Mouse (Mus musculus) limb, embryonic 15.5 days (tissue): ENCODE data around the gene Gstm1. TPM values are rescaled to one million over a fixed set of nuclear protein-coding genes. Genes with fewer than 3 reads are reported as not detected.
A peak's percentile ranks its signal among the peaks of the same experiment; 100 is the strongest.
"Not testable (repeated sequence)": the region's sequence is repeated elsewhere in the genome, so short reads cannot be mapped to it uniquely, and the experiment has no call there.

ENCODE experiments used
- ATAC-seq: fragments of 200-750 bp; cut with Nextera tagmentation; 2 replicates; pipeline ENCODE4 v1.8.0; 2017; ENCODE audit warnings: low read depth, moderate TSS enrichment; ENCODE audit not compliant: insufficient number of reproducible peaks, low FRiP score, low TSS enrichment
- H3K27ac ChIP-seq: fragments of 300-500 bp; sonication (generic); 2 replicates; pipeline ENCODE4 v1.5.1; 2015; ENCODE audit warnings: moderate library complexity, mild to moderate bottlenecking, inconsistent platforms
- H3K27me3 ChIP-seq: fragments of 300-500 bp; sonication (generic); 2 replicates; pipeline ENCODE4 v1.6.1; 2015; ENCODE audit warnings: inconsistent platforms
- H3K36me3 ChIP-seq: fragments of 300-500 bp; sonication (generic); 2 replicates; pipeline ENCODE4 v1.6.1; 2015; ENCODE audit warnings: inconsistent platforms
- H3K4me1 ChIP-seq: fragments of 300-500 bp; sonication (generic); 2 replicates; pipeline ENCODE4 v1.6.1; 2015; ENCODE audit warnings: inconsistent platforms
- H3K4me2 ChIP-seq: fragments of 300-500 bp; sonication (generic); 2 replicates; pipeline ENCODE4 v1.6.1; 2015; ENCODE audit warnings: mild to moderate bottlenecking, inconsistent platforms
- H3K4me3 ChIP-seq: fragments of 300-500 bp; sonication (generic); 2 replicates; pipeline ENCODE4 v1.5.1; 2015; ENCODE audit warnings: mild to moderate bottlenecking, inconsistent platforms
- H3K9ac ChIP-seq: fragments of 300-500 bp; sonication (generic); 2 replicates; pipeline ENCODE4 v1.6.1; 2015; ENCODE audit warnings: inconsistent platforms
- H3K9me3 ChIP-seq: fragments of 300-500 bp; sonication (generic); 2 replicates; pipeline ENCODE4 v1.6.1; 2016; ENCODE audit warnings: inconsistent platforms
- WGBS: fragments of 180-500 bp; shearing (Covaris S2); methylation state at CpG from one replicate; pipeline ENCODE4 v1.1.7; 2015; 5-methylcytosine and 5-hydroxymethylcytosine counted together
- polyA plus RNA-seq: library from polyadenylated mRNA; unstranded; fragments of >200 nt; fragmentation: Nextera tagmentation; extraction: Ambion mirVana; gene quantifications from 2 replicates; pipeline ENCODE4 v1.2.1, GENCODE M21; 2015

Gene Gstm1
- polyA plus RNA-seq, 1 experiment from 2014 or later, result 56.1 TPM

DNA sequence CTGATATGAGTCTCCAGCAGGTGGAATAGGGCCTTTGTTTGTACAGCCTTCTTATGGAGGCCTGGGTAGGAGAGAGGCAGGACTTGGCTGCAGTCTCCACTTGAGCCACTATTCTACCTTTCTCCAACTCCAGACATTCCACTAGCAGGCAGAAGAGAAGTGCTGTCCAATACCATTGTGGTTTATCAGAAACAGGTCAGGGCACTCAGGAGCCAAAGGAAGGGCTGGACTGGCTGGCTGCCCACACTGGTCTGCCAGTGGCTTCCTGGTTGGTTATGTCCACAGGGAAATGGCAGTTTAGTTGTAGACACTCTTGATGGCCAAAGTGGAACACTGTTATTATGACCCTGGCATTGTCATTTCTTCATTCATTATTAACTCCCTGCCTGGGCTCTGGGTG is 14.3 kb upstream of the Gstm1 start:
- Histone ChIP-seq H3K4me2 (no peak overlapping the region), H3K27me3 (no peaks in the 10 kb centered on the region), H3K27ac (no peak overlapping the region), H3K36me3 (no peaks in the 10 kb centered on the region), H3K4me1 (no peaks in the 10 kb centered on the region), H3K9me3 (no peaks in the 10 kb centered on the region), H3K4me3 (no peak overlapping the region), H3K9ac (no peak overlapping the region)
- ATAC-seq, result no peak

DNA sequence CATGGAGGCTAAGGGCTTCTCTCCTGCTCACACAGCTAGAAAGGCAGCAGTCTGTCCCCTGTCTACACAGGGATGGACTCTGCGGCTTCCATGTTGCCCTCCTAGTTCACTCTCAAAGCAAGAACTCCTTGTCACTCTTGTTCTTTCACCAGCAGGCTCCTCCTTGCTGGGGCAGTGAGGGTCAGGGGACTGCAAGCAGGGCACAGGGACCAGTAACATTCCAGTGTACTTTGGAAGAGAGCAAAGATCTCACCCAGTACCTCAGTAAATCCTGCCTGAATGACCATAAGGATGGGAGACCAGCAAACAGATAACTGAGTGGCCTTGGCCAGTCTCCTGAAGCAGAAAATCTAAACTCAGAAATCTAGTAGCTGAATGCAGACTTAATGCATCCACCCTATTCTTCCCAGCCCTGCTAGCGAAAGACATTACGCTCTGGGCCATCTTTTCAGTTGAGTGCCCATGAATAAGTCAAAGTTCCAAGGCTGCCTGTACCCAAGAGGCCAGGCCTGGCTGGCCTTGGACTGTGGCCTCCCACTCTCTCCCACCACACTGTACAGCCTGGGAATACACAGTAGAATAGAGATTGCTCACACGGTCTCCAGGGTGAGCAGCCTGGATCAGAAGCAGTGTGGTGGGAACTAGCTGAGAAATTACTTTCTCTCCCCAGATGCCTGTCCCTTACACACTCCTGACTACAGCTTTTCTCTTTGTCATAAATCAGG is 11.0 kb upstream of the Gstm1 start:
- no peak overlapping the region for H3K9ac ChIP-seq
- no peaks in the 10 kb centered on the region for H3K36me3 ChIP-seq
- ATAC-seq, result no peak
- no peak overlapping the region for H3K4me3 ChIP-seq
- no peaks in the 10 kb centered on the region for H3K4me1 ChIP-seq
- H3K4me2 ChIP-seq, result no peak overlapping the region
- no peaks in the 10 kb centered on the region for H3K9me3 ChIP-seq
- 89% methylated on average over 4 of the region's 4 CpGs for WGBS
- no peak overlapping the region for H3K27ac ChIP-seq
- H3K27me3 ChIP-seq, result no peaks in the 10 kb centered on the region

DNA sequence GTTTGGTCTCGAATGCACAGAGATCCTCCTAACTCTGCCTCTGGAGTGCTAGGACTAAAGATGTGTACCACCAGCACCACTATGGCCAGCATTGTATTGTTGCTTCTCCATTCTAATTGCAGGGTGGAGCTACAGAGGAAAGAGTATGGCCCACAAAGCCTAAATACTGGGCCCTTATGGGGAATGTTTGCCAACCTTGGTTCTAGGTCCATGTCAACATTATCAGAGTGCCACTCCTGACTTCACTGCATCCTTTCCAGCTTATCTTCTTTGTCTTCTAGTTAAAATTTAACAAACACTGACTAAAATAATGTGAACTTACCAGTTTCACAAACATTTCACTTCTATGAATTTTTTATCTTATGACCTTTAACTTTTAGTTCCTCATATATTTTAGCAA is 8.8 kb upstream of the Gstm1 start:
- Histone ChIP-seq H3K4me2 (no peak overlapping the region), H3K9ac (no peak overlapping the region), H3K4me3 (no peak overlapping the region), H3K4me1 (no peaks in the 10 kb centered on the region), H3K27me3 (no peaks in the 10 kb centered on the region), H3K9me3 (no peaks in the 10 kb centered on the region), H3K27ac (no peak overlapping the region), H3K36me3 (no peaks in the 10 kb centered on the region)
- ATAC-seq, result no peak
- 85% methylated on average over 1 of the region's 1 CpGs for WGBS

DNA sequence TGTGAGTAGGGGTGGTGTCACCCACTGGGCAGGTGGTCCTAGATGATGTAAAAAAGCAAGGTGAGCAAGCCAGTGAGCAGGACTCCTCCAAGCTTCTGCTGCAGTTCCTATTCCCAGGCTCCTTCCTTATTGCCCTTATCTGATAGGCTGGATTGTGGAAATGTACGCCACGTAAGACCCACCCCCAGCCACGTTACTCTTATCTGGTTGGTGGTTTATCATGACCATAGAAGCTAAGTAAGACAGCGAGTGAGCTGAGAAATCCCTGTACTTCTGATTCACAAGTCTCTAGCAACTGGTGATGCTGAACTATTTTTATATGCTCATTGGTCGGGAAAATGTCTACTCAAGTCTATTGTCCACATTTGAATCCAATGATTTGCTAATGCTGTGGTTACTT is 8.3 kb upstream of the Gstm1 start:
- Histone ChIP-seq H3K36me3 (no peaks in the 10 kb centered on the region), H3K4me1 (no peaks in the 10 kb centered on the region), H3K4me2 (no peak overlapping the region), H3K9me3 (no peaks in the 10 kb centered on the region), H3K27ac (no peak overlapping the region), H3K4me3 (no peak overlapping the region), H3K27me3 (no peaks in the 10 kb centered on the region), H3K9ac (no peak overlapping the region)
- ATAC-seq, result no peak
- 72% methylated on average over 5 of the region's 5 CpGs for WGBS

DNA sequence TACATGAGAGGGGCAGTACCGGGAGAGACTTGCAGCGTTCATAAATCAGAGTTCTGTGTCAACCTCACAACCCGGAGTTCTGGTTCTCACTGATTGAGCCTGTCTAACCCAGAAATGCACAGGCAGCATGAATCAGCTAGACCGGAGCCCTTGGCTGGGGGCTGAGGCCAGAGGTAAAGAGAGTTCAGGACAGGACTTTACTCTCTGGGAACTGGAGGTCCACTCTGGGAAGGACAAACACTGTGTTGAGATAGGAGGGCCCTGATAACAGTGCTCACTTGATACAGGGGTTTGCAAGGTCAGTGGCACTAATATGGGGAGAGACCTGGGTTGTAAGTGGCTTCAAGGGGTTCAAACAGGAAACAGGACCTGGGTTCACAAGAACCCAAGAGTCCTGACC is 7.5 kb upstream of the Gstm1 start:
- Histone ChIP-seq H3K9ac (no peak overlapping the region), H3K9me3 (no peaks in the 10 kb centered on the region), H3K27me3 (no peaks in the 10 kb centered on the region), H3K27ac (no peak overlapping the region), H3K4me3 (no peak overlapping the region), H3K4me2 (no peak overlapping the region), H3K36me3 (no peaks in the 10 kb centered on the region), H3K4me1 (no peaks in the 10 kb centered on the region)
- ATAC-seq, result no peak
- 64% methylated on average over 4 of the region's 4 CpGs for WGBS

DNA sequence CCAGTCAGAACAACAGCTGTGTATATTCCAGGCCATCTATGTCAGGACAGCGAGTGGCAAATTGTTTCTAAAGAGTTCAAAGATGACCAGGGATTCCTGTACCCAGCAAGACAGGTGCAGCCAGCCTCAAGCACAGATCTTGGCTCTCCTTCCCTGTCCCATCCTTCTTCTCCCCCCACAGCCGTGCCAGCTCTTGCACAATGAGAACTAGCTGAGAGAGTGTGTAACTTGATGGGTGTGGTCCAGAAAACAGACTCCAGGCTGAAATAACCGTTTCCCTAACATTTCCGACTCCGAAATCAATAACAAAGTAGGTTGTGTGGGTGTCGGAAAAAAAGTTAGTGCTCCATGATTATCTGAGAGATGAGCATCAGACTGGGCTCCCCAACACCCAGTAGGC is 4.9 kb upstream of the Gstm1 start:
- no peak overlapping the region for H3K4me3 ChIP-seq
- ATAC-seq, result no peak
- WGBS, result 67% methylated on average over 6 of the region's 6 CpGs
- H3K27me3 ChIP-seq, result no peaks in the 10 kb centered on the region
- H3K9me3 ChIP-seq, result no peaks in the 10 kb centered on the region
- no peak overlapping the region for H3K9ac ChIP-seq
- no peak overlapping the region for H3K4me2 ChIP-seq
- H3K27ac ChIP-seq, result no peak overlapping the region
- H3K4me1 ChIP-seq, result peaks cover 7% of the 10 kb centered on the region
- no peaks in the 10 kb centered on the region for H3K36me3 ChIP-seq

DNA sequence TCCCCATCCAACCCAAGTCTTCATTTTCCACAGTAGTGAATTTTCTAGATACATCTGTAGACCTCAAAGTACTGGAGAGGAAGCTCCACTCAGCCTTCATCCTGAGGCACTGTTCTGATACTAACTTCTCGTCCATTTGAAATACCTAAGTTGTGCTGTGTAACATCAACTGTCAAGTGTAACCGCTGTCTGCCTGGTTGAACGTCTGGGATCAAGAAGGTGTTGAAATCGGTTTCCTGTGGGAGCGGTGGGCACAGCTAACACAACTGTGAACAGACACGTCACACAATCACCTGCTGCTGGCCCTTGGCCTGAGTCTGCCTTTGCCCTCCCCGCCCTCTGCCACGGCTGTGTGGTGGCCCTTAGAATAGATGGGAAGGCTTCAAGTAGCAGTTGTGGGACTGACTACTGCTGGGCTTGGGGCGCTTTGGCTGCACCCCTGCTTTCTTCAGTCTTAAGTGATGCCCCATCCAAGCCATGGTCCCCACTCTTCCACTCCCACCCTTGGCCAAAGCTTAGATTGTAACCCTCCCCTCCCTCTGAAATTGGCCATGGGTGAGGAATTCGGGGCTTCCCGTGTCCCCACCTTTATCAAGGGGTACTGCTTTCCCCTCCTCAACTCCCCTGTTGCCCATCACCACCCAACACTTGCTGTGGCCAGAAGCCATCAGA is 2.7 kb upstream of the Gstm1 start:
- H3K27me3 ChIP-seq, H3K4me2 ChIP-seq, H3K4me3 ChIP-seq, H3K36me3 ChIP-seq, H3K9me3 ChIP-seq, H3K27ac ChIP-seq, H3K9ac ChIP-seq, ATAC-seq: not testable (repeated sequence)
- peaks cover 13% of the 10 kb centered on the region for H3K4me1 ChIP-seq
- 72% methylated on average over 11 of the region's 11 CpGs for WGBS

DNA sequence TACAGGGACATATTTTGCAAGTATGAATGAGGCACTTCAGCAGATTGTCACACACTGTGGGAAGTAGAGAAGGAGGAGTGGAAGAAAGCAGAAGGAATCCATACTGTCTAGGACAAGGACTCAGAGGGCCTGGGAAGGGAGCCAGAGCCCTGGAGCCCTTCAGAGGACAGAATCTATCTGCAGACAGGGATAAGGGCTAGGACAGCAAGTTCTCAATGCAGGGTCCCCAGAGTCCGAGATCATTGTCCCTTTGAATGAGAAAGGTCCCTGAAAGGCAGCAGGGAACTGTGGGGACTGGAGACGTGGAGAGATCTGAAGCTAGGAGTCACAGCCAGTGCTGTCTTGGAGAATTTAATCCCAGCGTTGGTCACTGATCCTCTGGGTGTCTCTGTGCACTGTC is 1.5 kb upstream of the Gstm1 start:
- not testable (repeated sequence) for H3K27ac ChIP-seq, H3K36me3 ChIP-seq, H3K9me3 ChIP-seq, H3K4me2 ChIP-seq, H3K4me3 ChIP-seq, H3K27me3 ChIP-seq, H3K9ac ChIP-seq, ATAC-seq
- WGBS, result 80% methylated on average over 3 of the region's 3 CpGs
- peaks cover 13% of the 10 kb centered on the region for H3K4me1 ChIP-seq

DNA sequence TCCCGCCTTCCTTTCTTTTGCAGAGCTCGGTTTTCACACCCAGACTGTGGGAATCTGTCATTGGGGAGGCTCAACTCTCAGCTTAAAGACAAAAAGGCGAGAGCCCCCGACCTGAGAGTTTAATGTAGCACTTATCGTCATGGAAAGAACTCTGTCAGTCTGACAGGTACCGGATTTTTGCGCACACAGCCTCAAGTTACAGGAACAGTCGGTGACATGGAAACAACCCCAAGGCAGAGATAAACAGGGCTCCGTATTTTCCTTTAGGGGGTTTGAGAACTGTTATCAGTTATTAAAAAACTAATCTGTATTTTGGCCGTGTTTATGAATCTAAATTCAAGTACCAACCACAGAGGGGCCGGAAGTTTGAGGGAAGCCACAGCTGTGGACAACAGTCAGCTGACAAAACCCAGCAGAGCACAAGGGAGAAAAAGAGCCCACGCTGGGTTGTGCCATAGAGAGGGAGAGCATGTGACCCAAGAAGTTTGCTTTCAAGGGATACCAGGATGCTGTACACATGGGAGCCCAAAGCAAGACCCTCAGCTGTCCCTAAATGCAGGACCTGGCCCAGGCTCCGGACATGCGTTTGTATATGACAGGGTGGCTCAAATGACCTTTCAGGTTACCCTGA is 532 bp upstream of the Gstm1 start:
- WGBS, result 21% methylated on average over 14 of the region's 14 CpGs
- Histone ChIP-seq H3K4me3 (peak overlapping the region; percentile 45), H3K9ac (peak overlapping the region; percentile 21; the same call in 1 of the 2 replicates), H3K27me3 (no peaks in the 10 kb centered on the region), H3K27ac (peak overlapping the region; percentile 94), H3K9me3 (no peaks in the 10 kb centered on the region), H3K36me3 (no peaks in the 10 kb centered on the region), H3K4me1 (peaks cover 13% of the 10 kb centered on the region), H3K4me2 (peak overlapping the region; percentile 76)
- ATAC-seq, result no peak; the same call in 1 of the 2 replicates

DNA sequence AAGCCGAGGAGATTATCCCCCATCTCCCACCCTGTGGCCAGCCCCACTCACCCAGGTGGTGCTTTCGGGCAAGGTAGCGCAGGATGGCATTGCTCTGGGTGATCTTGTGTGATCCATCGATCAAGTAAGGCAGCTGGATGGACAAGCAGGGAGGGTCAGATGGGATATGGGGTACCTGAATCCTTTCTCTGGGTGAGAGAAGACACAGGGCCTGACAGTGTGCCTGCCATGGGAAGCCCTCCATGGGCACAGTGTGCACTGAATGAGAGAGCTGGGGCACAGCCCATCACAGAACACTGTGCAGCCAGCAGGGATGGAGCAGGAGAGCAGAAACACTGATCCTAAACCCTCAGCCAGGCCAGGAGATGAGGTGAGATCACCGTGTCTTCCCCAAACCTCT is 1.3 kb downstream of the Gstm1 start:
- not testable (repeated sequence) for H3K36me3 ChIP-seq, H3K27ac ChIP-seq, H3K9ac ChIP-seq, H3K4me3 ChIP-seq, H3K9me3 ChIP-seq, H3K27me3 ChIP-seq, ATAC-seq
- WGBS, result 90% methylated on average over 5 of the region's 5 CpGs
- peak overlapping the region; percentile 76; the same call in 1 of the 2 replicates for H3K4me2 ChIP-seq
- peaks cover 13% of the 10 kb centered on the region for H3K4me1 ChIP-seq

DNA sequence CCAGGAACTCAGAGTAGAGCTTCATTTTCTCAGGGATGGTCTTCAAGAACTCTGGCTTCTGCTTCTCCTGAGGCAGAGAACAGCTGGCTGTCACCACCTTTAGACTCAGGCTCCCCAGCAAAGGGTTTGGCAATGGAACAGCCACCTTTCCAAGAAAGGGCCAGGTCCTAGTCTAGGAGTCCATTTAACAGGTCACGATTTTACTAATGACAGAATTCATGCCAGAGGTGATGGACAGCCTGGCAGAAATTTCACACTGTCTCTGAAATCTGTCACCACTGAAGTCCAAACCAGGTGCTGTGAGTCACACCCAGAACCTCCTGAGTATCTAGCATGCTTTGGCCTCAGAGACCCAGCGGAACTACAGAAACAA is 2.8 kb downstream of the Gstm1 start:
- H3K36me3 ChIP-seq, result no peaks in the 10 kb centered on the region
- H3K9ac ChIP-seq, result no peak overlapping the region
- no peak overlapping the region for H3K27ac ChIP-seq
- H3K4me2 ChIP-seq, result no peak overlapping the region
- ATAC-seq, result no peak
- H3K4me1 ChIP-seq, result peaks cover 13% of the 10 kb centered on the region
- H3K27me3 ChIP-seq, result no peaks in the 10 kb centered on the region
- WGBS, result 85% methylated on average over 2 of the region's 2 CpGs
- no peak overlapping the region for H3K4me3 ChIP-seq
- no peaks in the 10 kb centered on the region for H3K9me3 ChIP-seq

DNA sequence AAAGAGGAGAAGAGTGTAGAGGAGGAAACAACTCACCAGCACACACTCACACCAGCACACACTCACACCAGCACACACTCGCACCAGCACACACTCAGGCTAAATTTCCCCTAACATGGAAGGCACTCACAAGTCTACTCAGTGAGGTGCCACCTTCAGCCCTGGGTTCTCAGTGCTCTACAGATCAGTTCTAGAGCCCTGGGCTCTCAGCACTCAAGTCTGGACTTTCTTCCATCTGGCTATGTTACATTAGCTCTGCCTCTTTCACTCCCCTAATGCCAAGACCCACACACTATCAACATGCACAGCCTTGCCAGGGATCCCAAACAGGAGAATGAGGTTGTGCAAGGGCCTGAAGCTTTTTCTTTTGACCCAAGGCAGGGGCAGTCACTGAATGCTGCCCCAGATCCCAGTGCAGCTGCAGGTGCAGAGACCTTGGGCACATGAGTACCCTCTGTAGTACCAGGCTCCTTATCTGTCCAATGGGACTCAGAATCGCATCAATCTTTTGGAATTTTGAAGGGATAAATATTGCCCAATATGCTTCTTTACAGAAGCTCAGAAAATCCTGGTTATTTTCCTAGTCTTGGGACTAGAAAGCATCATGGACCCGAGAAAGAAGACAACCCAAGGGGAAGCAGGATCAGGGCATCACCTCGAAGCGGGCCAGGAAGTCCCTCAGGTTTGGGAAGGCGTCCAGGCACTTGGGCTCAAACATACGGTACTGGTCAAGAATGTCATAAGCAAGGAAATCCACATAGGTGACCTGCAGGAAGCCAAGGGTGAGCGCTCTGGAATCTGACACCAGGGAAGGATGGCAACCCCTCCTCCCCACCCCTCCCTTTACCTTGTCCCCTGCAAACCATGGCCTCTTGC is 3.4 kb downstream of the Gstm1 start:
- H3K4me2 ChIP-seq, result no peak overlapping the region
- H3K27ac ChIP-seq, result no peak overlapping the region
- no peak overlapping the region for H3K4me3 ChIP-seq
- no peaks in the 10 kb centered on the region for H3K36me3 ChIP-seq
- H3K9ac ChIP-seq, result no peak overlapping the region
- WGBS, result 77% methylated on average over 7 of the region's 8 CpGs
- no peak for ATAC-seq
- H3K9me3 ChIP-seq, result no peaks in the 10 kb centered on the region
- H3K4me1 ChIP-seq, result peaks cover 13% of the 10 kb centered on the region
- no peaks in the 10 kb centered on the region for H3K27me3 ChIP-seq
